Mouse (Mus musculus) MEL (cell line): Measurements from ENCODE around the gene Efna2.

ENCODE experiments used
- CTCF ChIP-seq, 3 experiments: IDR thresholded peaks in 2 of 3; conservative IDR thresholded peaks in 1 of 3; 2 replicates each; pipeline ENCODE4 v1.5.1; 2011 to 2012; ENCODE audit warnings: low read length in 3 of 3, low read depth in 2 of 3, mild to moderate bottlenecking in 2 of 3, improper control_type of control experiment in 1 of 3, inconsistent platforms in 1 of 3, mixed read lengths in 1 of 3, moderate library complexity in 1 of 3; ENCODE audit not compliant: control insufficient read depth in 1 of 3, insufficient read depth in 1 of 3, poor library complexity in 1 of 3, severe bottlenecking in 1 of 3
- EP300 ChIP-seq, 2 experiments: IDR thresholded peaks; 2 replicates each; pipeline ENCODE4 v1.6.1; 2011; ENCODE audit warnings: improper control_type of control experiment in 2 of 2, low read length in 2 of 2, low read depth in 1 of 2, mild to moderate bottlenecking in 1 of 2
- HCFC1 ChIP-seq: IDR thresholded peaks from 2 replicates; pipeline ENCODE4 v1.6.1; 2012; ENCODE audit warnings: low read depth, mild to moderate bottlenecking, inconsistent platforms, low read length, improper control_type of control experiment, moderate library complexity
- JUND ChIP-seq: IDR thresholded peaks from 2 replicates; pipeline ENCODE4 v1.6.1; 2011; ENCODE audit warnings: low read depth, mild to moderate bottlenecking, improper control_type of control experiment, low read length
- KAT2A ChIP-seq: conservative IDR thresholded peaks from 2 replicates; pipeline ENCODE4 v1.6.1; 2012; ENCODE audit warnings: low read depth, low read length, improper control_type of control experiment, inconsistent platforms
- MAX ChIP-seq: IDR thresholded peaks from 2 replicates; pipeline ENCODE4 v1.6.1; 2011; ENCODE audit warnings: low read length, improper control_type of control experiment
- MAZ ChIP-seq: IDR thresholded peaks from 2 replicates; pipeline ENCODE4 v1.6.1; 2012; ENCODE audit warnings: low read depth, mild to moderate bottlenecking, inconsistent platforms, low read length, improper control_type of control experiment
- MXI1 ChIP-seq: IDR thresholded peaks from 2 replicates; pipeline ENCODE4 v1.6.1; 2011; ENCODE audit warnings: mild to moderate bottlenecking, low read depth, low read length, improper control_type of control experiment
- NELFE ChIP-seq: IDR thresholded peaks from 2 replicates; pipeline ENCODE4 v1.6.1; 2011; ENCODE audit warnings: low read depth, low read length, improper control_type of control experiment
- NRF1 ChIP-seq: IDR thresholded peaks from 2 replicates; pipeline ENCODE4 v1.6.1; 2014; ENCODE audit warnings: low read depth, mild to moderate bottlenecking, inconsistent platforms, low read length, improper control_type of control experiment, moderate library complexity; ENCODE audit not compliant: poor library complexity, insufficient read depth, severe bottlenecking
- POLR2A ChIP-seq, 2 experiments: IDR thresholded peaks; 2 replicates each; pipeline ENCODE4 v1.6.1; 2011 to 2012; ENCODE audit warnings: low read length in 2 of 2, mild to moderate bottlenecking in 2 of 2, control low read depth in 1 of 2, improper control_type of control experiment in 1 of 2, low read depth in 1 of 2, moderate library complexity in 1 of 2; ENCODE audit not compliant: control insufficient read depth in 1 of 2, insufficient read depth in 1 of 2, poor library complexity in 1 of 2
- POLR2AphosphoS2 ChIP-seq: IDR thresholded peaks from 2 replicates; pipeline ENCODE4 v1.6.1; 2011; ENCODE audit warnings: low read length, improper control_type of control experiment
- POLR2AphosphoS5 ChIP-seq: IDR thresholded peaks from 2 replicates; pipeline ENCODE4 v1.6.1; 2012; ENCODE audit warnings: low read depth, borderline replicate concordance, mild to moderate bottlenecking, inconsistent platforms, low read length, moderate library complexity, mixed read lengths
- ZNF384 ChIP-seq: IDR thresholded peaks from 2 replicates; pipeline ENCODE4 v1.6.1; 2012; ENCODE audit warnings: low read depth, mild to moderate bottlenecking, inconsistent platforms, low read length, improper control_type of control experiment

GRCm38 (mm10) chr10:80145896-80146295 lies 33.4 kb upstream of the Efna2 start:
- TF ChIP-seq CTCF (IDR thresholded peaks at IDR 0.05 in 2 of 3, conservative IDR thresholded peaks at IDR 0.05 in 1 of 3; ENCODE audit: control insufficient read depth in 1 of 3, insufficient read depth in 1 of 3, low read depth in 2 of 3, low read length in 3 of 3, poor library complexity in 1 of 3, severe bottlenecking in 1 of 3) (no peak), MAX (no peak), JUND (no peak), POLR2AphosphoS5 (no peak), KAT2A (no peak), NRF1 (no peak), POLR2A (IDR thresholded peaks at IDR 0.05; ENCODE audit: control insufficient read depth in 1 of 2, insufficient read depth in 1 of 2, low read depth in 1 of 2, low read length in 2 of 2, poor library complexity in 1 of 2) (no peak), NELFE (no peak), HCFC1 (no peak), MAZ (0 out of 2 replicates have a peak, but pooled peaks have one; percentile 21), EP300 (IDR thresholded peaks at IDR 0.05; ENCODE audit: low read depth in 1 of 2, low read length in 2 of 2) (no peak), POLR2AphosphoS2 (no peak; the same call in 1 of the 2 replicates), MXI1 (no peak), ZNF384 (no peak)
